Mouse (Mus musculus): ENCODE measurements around the gene Cbx7.
"Not testable (repeated sequence)": the region's sequence is repeated elsewhere in the genome, so short reads cannot be mapped to it uniquely, and the experiment has no call there.

The Cbx7 gene

DNA sequence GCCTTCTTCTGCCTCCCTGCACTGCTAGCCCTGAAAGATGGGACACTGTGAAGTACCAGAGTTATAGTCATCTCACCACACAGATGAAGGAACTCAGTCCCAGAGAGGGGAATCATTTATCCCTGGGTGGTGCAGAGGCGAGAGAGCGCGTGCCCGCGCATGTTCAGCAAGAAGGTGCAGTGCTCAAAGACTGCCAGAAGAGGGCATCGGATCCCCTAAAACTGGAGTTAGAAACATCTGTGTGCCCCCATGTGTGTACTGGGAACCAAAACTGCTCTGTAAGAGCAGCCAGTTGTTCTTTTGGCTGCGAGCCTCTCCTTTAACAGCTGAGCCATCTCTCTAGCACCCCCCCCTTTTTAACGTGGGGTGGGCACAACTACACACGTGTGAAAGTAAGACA is 24.1 kb downstream of the Cbx7 start:
- no peak for DNase-seq

DNA sequence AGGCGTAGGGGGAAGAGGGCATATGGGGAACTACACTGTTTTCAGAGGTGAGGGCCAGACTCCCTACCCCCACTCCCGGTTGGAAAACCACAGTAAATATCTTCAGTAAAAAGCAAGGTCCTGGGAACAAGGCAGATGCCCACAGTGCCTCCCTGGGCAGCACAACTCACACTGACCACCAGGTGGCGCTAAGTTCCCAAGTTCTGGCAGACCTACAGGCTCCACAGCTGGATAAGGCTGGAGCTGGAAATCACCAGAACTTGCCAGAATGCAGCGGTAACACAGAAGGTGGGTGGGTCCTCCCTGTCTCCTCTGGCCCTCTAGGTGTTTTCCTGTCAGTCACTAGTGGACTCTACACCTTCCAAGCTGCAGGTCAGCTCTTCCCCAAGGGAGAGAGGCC is 24.9 kb downstream of the Cbx7 start:
- DNase-seq = peak; percentile 84

DNA sequence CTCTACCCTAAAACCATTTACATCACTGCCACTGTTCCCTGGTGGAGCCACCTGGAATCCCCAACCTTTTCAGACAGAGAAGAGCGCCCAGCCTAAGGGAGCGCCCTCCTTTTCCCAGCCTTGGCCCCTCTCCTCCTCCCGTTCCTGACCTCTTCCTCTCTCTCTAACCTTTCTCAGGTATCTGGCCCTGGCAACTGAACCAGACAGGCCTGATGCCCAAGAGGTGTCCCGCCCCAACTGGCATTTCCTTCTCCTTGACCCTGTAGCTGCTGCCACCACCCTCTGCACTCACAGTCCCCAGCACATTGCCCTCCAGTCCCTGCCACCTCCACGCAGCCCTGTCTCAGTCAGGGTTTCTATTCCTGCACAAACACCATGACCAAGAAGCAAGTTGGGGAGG is 26.0 kb downstream of the Cbx7 start:
- DNase-seq = no peak

DNA sequence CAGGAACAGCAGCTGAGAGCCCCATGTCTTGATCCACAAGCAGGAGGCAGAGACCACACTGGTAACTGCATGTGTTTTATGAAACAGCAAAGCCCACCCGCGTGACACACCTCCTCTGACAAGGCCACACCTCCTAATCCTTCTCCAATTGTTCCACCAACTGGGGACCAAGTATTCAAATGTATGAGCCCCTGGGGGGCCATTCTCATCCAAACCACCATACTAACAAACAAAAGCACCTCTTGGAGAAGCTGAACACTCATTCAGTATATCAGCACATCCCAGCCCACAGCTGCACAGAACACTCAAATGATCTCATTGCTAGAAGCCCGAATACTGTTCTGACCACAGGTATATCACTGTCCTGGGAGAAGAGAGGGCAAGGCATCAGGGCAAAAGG is 27.3 kb downstream of the Cbx7 start:
- DNase-seq = no peak

DNA sequence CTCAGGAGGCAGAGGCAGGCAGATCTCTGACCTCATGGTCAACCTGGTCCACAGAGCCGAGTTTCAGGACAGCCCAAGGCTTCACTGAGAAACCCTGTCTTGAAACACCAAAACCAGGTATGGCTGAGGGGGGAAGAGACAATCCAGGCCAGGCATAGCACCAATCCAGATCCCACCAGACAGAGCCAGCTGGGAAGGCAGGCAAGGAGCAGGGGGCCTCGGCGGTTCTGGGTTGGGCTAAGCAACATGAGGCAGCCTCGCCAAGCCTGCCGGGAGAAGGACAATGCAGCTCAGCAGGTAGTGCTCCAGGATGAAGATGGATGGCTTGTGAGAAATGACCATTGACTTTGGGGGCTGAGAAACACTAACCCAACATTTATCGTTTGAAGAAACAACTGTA is 28.4 kb downstream of the Cbx7 start:
- DNase-seq = no peak

DNA sequence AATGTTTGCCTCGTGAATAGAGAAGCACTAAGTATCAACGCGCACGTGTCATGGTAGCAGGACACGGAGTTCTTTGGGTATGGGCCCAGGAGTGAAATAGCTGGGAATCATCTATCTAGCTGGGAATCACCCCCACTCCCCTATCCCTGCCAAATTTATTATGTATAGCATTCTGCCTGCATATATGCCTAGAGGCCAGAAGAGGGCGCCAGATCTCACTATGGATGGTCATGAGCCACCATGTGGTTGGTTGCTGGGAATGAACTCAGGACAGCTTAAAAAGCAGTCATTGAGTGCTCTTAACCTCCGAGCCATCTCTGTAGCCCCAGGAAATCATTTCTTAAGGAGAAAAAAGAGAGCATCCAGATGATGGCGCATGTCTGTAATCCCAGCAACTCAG is 30.0 kb downstream of the Cbx7 start:
- DNase-seq = no peak

DNA sequence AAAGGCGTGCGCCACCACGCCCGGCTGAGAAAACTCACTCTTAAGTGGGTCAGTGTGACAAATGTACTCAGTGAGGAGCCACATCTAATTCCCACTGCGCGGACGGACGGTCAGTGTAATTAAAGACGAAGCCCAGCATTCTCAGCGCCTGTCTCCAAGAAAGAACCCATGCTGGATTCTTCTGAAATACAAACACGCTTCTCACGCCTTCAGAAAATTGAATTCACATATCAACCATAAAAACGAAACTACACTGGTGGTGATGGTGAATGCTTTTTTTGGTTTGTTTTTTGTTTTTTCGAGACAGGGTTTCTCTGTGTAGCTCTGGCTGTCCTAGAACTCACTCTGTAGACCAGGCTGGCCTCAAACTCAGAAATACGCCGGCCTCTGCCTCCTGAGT is 31.0 kb downstream of the Cbx7 start:
- DNase-seq = no peak

DNA sequence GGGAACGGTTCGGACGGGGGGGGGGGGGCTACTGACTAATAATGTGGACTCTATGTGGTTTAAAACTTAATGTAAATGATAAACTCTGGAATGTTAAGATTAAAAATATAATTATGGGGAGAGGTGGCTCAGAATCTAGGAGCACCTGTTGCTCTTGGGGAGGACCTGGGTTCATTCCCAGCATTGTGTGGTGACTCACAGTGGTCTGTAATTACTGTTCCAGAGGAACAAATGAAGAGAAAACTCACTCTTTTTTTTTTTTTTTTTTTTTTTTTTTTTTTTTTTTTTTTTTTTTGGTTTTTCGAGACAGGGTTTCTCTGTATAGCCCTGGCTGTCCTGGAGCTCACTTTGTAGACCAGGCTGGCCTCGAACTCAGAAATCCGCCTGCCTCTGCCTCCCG is 31.4 kb downstream of the Cbx7 start:
- not testable (repeated sequence) for DNase-seq

DNA sequence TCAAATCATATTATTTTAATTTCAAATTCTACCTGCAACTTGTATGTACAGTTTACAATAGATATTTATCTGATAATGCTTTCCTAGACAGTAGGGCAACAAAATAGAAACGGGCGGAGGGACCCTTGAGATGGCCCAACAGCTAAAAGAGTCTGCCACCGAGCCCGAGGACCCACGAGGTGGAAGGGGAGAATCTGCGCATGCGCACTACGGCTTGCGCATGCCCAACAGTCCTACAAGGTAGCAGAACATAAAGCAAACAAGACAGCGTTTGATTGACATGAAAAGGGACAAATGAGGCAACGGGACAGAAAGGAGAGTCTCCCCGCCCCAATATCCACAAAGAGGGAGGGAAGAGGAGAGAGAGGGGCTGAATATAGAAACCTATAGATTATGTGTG is 31.9 kb downstream of the Cbx7 start:
- DNase-seq = no peak

DNA sequence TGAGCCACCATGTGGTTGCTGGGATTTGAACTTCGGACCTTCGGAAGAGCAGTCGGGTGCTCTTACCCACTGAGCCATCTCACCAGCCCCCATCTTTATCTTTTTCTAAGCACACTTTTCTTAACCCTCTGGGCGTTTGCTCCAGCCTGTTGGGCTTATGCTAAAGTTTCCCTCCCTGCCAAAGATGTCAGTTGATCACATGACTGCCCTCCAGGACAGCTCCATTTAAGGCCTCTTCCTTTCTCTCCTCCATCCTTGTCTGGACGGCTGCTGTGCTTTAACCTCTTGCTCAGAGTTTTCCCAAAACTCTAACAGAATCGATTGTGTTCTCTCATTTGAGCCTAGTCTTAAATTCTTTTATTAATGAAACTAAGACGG is 34.6 kb downstream of the Cbx7 start:
- DNase-seq = no peak

DNA sequence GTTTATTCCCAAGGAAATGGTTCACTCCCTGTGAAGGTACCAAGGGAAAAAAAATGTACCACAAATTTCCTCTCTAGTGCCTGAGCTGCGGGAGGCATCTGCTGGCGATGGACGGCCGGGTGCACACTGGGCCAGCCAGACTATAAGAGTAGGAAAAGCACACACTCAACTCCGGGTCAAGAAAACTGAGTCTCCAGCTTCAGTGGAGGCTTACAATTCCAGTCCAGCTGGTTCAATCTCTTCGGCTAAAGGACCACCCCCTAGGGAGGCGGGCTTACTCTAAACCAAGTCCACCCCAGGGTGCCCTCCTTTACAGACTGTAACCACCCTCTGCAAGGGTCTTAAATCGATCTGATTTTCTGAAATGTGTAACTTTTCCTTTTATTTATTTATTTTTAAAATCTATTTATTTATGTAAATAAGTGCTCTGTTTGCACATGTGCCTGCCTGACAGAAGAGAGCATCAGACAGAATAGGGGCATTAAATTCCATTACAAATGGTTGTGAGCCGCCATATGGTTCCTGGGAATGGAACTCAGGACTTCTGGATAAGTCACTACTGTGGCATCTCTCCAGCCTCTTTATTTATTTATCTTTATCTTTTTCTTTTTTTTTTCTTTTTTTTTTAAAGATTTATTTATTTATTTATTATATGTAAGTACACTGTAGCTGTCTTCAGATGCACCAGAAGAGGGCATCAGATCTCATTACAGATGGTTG is 35.1 kb downstream of the Cbx7 start:
- DNase-seq = no peak

DNA sequence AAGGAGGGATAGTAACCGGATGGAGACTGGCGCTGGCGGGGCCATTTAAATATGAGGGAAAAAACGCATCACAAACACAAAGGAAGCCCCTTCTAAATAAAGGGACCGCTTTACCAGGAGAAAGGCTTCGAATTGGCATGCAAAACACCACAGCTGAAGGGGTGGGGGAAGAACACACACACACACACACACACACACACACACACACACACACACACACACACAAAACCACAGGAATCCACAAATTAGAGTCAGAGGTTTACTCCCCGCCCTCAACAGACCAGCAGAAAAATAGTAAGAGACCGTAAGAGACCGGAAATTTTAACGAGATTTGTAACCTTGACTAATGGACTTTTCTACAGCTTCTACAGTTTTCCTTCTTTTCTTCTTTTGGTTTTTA is 36.1 kb downstream of the Cbx7 start:
- no peak for DNase-seq

DNA sequence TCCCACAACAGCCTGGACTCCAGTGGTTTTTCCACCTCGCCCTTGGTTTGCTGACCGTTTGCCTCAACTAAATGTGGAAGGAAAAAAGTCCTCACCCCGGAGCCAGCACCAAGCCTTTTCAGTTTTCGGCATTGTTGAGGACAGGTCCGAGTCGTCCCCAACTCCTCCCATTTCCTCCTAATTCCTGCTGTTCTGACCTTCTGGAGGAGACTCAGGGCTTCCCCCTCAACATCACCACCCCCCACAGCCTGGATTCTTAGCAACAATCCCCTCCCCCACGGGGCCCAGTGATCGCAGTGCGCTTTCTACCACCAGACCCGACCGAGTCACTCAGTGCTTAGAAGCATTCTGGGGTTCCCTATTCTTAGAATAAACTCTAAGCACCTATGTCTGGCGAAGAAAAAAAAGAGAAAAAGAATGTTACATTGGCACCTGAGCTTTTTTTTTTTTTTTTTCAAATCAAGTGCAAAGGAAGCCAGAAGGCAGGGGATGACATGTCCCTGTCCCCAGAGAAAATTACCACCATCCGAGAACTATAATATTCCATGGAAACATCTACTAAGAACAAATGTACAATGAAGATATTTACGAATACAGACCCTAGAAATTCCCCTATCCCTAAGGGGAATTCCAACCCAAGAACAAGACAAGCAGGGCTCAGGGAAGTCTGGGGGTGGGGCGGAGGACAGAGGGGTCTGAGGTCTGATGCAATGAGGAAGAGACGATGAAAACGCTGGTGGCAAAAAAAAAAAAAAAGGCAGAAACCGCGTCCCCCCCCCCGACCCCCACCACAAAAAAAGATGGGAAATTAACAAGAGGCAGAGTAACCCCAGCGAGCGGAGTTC is 37.0 kb downstream of the Cbx7 start:
- DNase-seq = no peak

DNA sequence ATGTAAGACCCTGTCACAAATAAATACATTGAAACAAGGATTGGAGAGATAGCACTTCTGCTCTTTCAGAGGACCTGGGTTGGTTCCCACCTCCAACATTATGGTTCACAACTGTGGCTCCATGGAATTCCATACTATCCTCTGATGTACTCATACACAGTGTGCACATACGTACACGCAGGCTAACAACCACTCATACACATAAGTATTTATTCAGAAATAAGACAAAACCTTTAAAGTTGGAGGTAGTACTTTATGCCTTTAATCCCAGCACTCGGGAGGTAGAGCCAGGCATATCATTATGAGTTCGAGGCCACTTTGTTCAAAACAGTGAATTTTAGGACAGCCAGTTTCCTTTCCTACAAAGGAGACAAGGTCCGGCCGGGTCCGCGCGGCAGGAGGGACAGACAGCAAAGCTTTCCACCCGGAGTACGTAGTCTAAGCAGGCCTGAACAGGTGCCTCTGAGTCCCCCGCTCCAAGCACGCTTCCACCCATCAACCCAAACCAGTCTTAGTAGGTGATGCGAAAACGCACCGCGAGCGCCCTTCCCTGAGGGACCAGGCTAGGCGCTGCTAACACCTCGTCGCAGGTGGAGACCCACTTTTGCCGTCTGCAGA is 37.8 kb downstream of the Cbx7 start:
- DNase-seq = no peak

DNA sequence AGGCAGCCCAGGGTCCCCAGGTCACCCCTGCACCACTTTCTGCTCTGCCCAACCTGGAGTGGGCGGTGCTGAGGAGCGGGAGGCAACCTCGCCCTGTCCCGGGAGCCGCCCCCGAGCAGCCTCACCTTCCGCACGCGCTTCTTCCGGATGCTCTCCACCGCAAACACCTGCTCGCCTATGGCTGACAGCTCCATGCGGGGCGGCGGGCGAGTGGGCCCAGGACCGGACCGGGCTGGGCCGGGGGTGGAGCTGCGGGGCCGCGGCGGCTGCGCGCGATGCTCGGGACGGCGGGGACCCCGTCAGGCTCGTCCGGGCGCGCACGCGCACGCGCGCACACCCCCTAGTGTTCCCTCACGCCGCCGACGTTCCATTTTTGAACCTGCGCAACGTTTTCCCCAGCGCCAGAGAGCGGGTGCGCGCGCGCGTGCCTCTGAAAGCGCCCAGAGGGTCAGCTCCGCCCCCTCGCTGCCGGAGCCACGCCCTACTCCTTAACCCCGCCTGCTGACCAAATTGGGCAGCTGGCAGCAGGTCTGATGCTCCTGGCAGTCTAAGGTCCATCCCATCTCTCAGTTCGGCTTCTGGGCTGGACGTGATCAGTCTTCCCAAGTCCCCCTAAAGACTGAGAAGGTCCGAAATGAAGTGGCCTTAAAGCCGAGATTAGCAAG is 38.5 kb downstream of the Cbx7 start:
- DNase-seq = peak; percentile 96

DNA sequence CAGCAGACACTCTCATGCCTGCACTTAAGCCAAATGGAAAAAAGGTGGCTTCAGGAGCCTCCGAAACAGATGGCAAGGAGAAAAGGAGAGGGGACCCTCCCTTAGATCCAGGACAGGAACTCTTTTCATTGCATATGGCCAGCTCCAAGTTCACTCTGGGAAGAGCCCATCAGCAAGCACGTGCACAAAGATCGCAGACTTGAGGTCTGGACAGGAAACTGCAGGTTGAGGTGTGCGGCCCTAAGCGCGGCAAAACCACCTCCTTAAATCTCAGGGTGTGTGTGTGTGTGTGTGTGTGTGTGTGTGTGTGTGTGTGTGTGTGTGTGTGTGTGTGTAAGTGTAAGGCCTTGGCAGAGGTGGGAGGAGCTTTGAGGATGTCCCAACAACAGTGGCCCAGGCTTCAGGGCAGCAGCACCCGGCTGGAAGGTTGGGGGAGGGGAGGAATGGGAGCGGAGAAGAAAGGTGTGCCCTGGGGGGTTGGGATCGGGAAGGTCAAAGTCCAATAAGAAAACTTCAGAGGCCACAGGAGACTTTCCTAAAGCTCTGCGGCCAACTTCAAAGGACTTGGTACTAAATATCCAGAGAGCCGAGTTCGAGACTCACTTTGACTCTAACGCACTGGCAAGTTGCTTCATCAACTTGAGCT is 39.3 kb downstream of the Cbx7 start:
- DNase-seq = no peak

DNA sequence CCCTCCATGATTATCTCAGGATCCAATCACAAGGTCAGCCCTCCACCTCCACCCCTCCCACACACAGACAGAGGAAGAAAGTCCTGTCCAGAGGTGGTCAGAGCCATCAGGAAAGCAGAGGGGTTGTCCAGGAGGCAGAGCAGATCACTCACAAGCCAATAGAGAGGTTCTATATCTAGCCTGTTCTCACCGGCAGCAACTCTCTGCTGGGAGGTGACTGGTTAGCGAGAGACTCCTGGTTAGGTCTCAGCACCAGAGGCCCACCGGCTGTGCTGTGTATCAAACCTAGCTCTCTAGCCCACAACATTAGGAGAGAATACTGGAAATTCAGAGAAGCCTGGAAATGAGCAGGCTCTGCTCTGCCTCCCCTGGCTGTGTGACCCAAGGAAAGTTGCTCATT is 41.2 kb downstream of the Cbx7 start:
- no peak for DNase-seq

DNA sequence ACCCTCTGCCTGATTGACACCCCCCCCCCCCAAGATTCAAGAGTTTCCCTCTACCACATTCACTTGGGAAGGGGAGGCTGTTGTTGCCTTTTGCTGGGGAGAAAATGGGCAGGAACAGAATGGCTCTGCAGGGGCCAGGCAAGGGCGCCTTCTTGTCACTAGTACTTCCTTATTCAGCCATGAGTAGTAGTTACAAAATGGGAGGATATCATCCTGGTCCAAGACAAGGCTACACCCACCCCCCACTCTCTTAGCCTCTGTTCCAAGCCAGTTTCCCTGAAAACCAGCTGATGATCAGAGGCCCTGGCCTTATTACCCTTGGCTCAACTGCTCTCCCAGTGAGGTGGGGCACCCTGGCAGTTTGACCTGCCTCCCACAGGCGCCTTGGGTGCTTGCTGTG is 42.2 kb downstream of the Cbx7 start:
- DNase-seq = no peak

DNA sequence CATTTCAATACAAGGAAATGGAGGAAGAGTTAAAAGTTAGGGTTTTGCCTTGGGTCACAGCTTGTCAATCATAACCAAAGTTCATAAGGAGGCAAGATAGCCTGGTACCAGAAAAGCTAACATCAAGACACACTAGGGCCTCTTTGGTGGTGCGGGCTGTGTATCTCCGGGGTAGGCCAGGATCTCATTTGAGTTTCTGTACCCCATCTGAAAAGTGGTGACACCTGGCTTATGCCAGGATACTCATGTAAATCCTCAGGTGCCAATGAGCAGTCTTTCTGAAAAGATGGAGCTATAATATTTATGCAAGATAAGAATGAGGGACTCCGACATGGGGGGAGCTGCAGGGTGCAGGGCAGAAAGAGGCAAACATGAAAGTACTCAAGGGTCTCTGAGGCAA is 42.6 kb downstream of the Cbx7 start:
- no peak for DNase-seq

DNA sequence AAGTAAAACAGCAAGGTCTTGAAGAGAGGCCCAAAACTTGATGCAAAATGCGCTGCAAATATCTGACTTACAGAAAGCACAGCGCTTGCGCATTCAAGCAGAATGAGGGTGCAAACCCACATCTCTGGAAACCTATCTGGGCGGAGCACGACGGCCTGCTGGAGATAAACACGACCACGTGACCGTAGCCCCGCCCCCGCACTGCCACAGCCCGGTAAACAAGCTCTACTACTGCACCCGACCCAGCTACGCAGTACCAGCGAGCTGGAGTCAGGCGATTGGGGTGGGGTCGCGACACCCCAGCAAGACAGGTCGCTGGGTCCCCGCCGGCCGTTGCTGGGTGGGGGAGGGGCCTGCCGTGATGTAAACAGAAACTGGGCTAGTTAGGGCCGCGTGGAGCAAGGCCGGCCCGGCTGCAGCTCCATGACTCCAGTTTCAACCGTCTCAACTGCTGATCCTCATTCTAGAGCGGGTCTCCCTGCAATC is 43.2 kb downstream of the Cbx7 start:
- DNase-seq = peak; percentile 91

DNA sequence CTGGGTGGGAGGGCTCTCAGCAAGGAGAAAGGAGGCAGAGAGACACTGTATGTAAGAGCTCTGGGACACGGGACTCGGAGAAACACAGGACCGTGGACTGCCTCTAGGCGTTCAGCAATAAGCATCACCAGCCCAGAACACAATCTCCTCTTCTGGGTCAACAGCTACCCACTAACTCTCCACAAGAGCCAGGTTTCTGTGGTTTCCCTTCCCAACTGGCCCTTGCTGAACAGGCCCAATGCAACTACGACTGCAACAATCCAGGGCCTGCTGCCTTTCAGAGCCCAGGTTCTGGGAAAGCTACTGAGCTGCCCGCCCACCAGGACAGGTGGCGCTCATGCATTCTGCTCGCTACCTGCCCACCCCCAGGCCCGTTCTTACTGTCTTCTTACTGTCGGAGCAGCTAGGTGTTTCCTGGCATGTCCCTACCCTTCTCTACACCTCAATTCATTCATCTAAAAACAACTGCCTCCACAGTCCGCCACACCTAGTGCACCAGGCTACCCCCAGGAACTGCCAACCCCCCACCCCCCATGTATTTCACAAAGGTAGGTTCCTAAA is 44.0 kb downstream of the Cbx7 start:
- DNase-seq = peak; percentile 37

DNA sequence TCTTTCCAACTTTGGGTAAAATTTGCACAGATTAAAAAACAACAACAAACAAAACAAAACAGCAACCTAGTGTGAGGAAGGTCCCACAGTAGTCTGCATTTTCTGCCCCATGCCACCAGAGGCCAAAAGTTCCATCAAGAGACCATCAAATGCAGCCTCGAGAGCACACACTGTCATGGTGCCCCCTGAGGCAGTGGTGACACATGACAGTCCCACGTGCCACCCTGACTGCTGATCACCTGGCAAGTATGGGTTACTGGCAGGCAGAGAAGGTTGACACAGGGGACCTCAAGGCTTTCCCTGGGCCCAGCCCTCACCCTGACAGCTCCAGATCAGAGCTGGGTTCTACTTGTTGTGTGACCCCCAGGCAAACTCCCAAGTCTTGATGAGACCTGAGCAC is 51.1 kb downstream of the Cbx7 start:
- DNase-seq = no peak

DNA sequence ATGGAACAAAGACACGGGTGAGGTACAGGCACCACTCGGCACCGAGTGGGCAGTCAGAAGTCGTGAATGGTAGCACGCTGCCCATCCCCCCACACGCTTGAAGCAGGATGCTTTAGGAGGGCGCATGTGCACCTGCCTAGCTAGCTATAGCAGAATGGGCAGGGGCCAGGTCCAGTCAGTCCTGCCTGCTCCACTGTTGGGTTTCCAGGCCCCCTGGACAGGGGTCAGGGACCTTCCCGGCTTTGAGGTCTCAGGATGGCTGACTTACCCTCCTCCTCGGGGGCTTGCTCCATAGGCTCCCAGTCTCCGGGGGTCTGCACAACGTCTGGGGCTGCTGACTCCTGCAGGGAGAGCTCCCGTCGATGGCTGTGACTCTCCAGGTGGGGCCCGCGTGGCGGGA is 52.4 kb downstream of the Cbx7 start:
- no peak for DNase-seq
